Mouse (Mus musculus) right cerebral cortex, adult 2 months (tissue): ENCODE measurements around the gene Rbx1.
"Not testable (repeated sequence)": the region's sequence is repeated elsewhere in the genome, so short reads cannot be mapped to it uniquely, and the experiment has no call there.

Experiments used
- DNase-seq, 2 experiments: peaks; one replicate each; pipeline ENCODE4 v3.0.0; 2021 to 2022; ENCODE audit warnings: low spot score in 2 of 2

Gene Rbx1

GRCm38 (mm10) chr15:81465901-81466737 lies at the start of gene Rbx1:
TSS of gene Rbx1 (plus strand) at chr15:81466296.
- peak; percentile 98 to 99 for DNase-seq

GRCm38 (mm10) chr15:81416763-81417310 lies 49.3 kb upstream of the Rbx1 start:
- DNase-seq: not testable (repeated sequence)

- DNase-seq: no peak
Observed at GRCm38 (mm10) chr15:81418065-81418464, 48.0 kb upstream of the Rbx1 start.

GRCm38 (mm10) chr15:81421454-81421853 lies 44.6 kb upstream of the Rbx1 start:
- no peak for DNase-seq

- peak in 1 of 2 experiments; percentile 14 for DNase-seq
Observed at GRCm38 (mm10) chr15:81422156-81422681, 43.9 kb upstream of the Rbx1 start.

GRCm38 (mm10) chr15:81425311-81425710 lies 40.8 kb upstream of the Rbx1 start:
- no peak for DNase-seq

- DNase-seq: no peak
Observed at GRCm38 (mm10) chr15:81427947-81428346, 38.1 kb upstream of the Rbx1 start.

GRCm38 (mm10) chr15:81431195-81431594 lies 34.9 kb upstream of the Rbx1 start:
- no peak for DNase-seq

- no peak for DNase-seq
Observed at GRCm38 (mm10) chr15:81438345-81438744, 27.8 kb upstream of the Rbx1 start.

GRCm38 (mm10) chr15:81439236-81439635 lies 26.9 kb upstream of the Rbx1 start:
- no peak for DNase-seq

GRCm38 (mm10) chr15:81448463-81448862 lies 17.6 kb upstream of the Rbx1 start:
- DNase-seq: peak; percentile 70 to 80

GRCm38 (mm10) chr15:81461523-81461922 lies 4.6 kb upstream of the Rbx1 start:
- DNase-seq: no peak

GRCm38 (mm10) chr15:81465016-81465660 lies 958 bp upstream of the Rbx1 start:
- no peak for DNase-seq

- no peak for DNase-seq
Observed at GRCm38 (mm10) chr15:81466738-81467113, 630 bp downstream of the Rbx1 start.

- DNase-seq: no peak
Observed at GRCm38 (mm10) chr15:81470735-81471134, 4.6 kb downstream of the Rbx1 start.

GRCm38 (mm10) chr15:81472256-81472655 lies 6.2 kb downstream of the Rbx1 start:
- no peak for DNase-seq

- DNase-seq: peak in 1 of 2 experiments; percentile 17
Observed at GRCm38 (mm10) chr15:81475654-81476053, 9.6 kb downstream of the Rbx1 start.

GRCm38 (mm10) chr15:81476597-81476996 lies 10.5 kb downstream of the Rbx1 start:
- no peak for DNase-seq

- DNase-seq: no peak
Observed at GRCm38 (mm10) chr15:81479446-81480213, 13.5 kb downstream of the Rbx1 start.

- not testable (repeated sequence) for DNase-seq
Observed at GRCm38 (mm10) chr15:81480284-81480683, 14.2 kb downstream of the Rbx1 start.

GRCm38 (mm10) chr15:81480977-81481379 lies 14.9 kb downstream of the Rbx1 start:
- DNase-seq: peak in 1 of 2 experiments; percentile 14

- no peak for DNase-seq
Observed at GRCm38 (mm10) chr15:81482966-81483365, 16.9 kb downstream of the Rbx1 start.
